Mouse (Mus musculus) megakaryocyte progenitor cell, adult 5-6 weeks (primary cell): ENCODE measurements around the gene Cadps. TPM values are rescaled to one million over a fixed set of nuclear protein-coding genes. Genes with fewer than 3 reads are reported as not detected.

Experiments used
- ATAC-seq: replicated peaks from 2 replicates; pipeline ENCODE4 v1.8.0; 2016; ENCODE audit warnings: mild to moderate bottlenecking, moderate TSS enrichment, inconsistent platforms; ENCODE audit not compliant: poor library complexity
- total RNA-seq, 2 experiments: library from RNA; stranded (forward) in 1 of 2; stranded (reverse) in 1 of 2; fragments of 157-497, 149-512 nt in 1 of 2; fragments of 200-1000 nt in 1 of 2; gene quantifications; 2 replicates each; pipeline versions ENCODE4 v1.2.3 to v1.2.4; 2015 to 2017

Cadps gene
- total RNA-seq, 2 experiments from 2014 or later, result not detected

GRCm38 (mm10) chr14:12344061-12344745, 478.7 kb downstream of the Cadps start:
- no peak for ATAC-seq

GRCm38 (mm10) chr14:12343451-12343941, 479.4 kb downstream of the Cadps start:
- ATAC-seq, result no peak

- no peak for ATAC-seq
Measured at GRCm38 (mm10) chr14:12342458-12343131, 480.3 kb downstream of the Cadps start.

GRCm38 (mm10) chr14:12341789-12342457, 481.0 kb downstream of the Cadps start:
- ATAC-seq, result no peak

GRCm38 (mm10) chr14:12341075-12341788, 481.6 kb downstream of the Cadps start:
- ATAC-seq, result peak; percentile 69

GRCm38 (mm10) chr14:12340238-12341074, 482.4 kb downstream of the Cadps start:
- ATAC-seq, result no peak

- ATAC-seq, result no peak
Measured at GRCm38 (mm10) chr14:12338811-12339565, 483.9 kb downstream of the Cadps start.

GRCm38 (mm10) chr14:12337998-12338809, 484.7 kb downstream of the Cadps start:
- ATAC-seq, result no peak

GRCm38 (mm10) chr14:12337421-12337997, 485.4 kb downstream of the Cadps start:
- ATAC-seq, result no peak

- no peak for ATAC-seq
Measured at GRCm38 (mm10) chr14:12334925-12335324, 488.0 kb downstream of the Cadps start.

GRCm38 (mm10) chr14:12333622-12334021, 489.3 kb downstream of the Cadps start:
- ATAC-seq, result no peak
